Mouse (Mus musculus) lung, embryonic 16.5 days (tissue): ENCODE results near the gene Oard1. TPM values are rescaled to one million over a fixed set of nuclear protein-coding genes. Genes with fewer than 3 reads are reported as not detected.
A peak's percentile ranks its signal among the peaks of the same experiment; 100 is the strongest.

Source experiments
- ATAC-seq: fragments of 200-750 bp; cut with Nextera tagmentation; 2 replicates; pipeline ENCODE4 v1.8.0; 2017; ENCODE audit warnings: low read depth, mild to moderate bottlenecking, moderate library complexity
- H3K27ac ChIP-seq: fragments of 300-500 bp; sonication (generic); 2 replicates; pipeline ENCODE4 v1.5.1; 2014; ENCODE audit warnings: mild to moderate bottlenecking, control low read depth, low read length
- H3K27me3 ChIP-seq: fragments of 300-500 bp; sonication (generic); 2 replicates; pipeline ENCODE4 v1.6.1; 2014; ENCODE audit warnings: low read depth, low read length, mixed read lengths; ENCODE audit not compliant: control insufficient read depth, insufficient read depth
- H3K36me3 ChIP-seq: fragments of 300-500 bp; sonication (generic); 2 replicates; pipeline ENCODE4 v1.6.1; 2014; ENCODE audit warnings: low read length; ENCODE audit not compliant: control insufficient read depth, insufficient read depth
- H3K4me1 ChIP-seq: fragments of 300-500 bp; sonication (generic); replicated peaks from 2 replicates; pipeline ENCODE4 v1.6.1; 2014; ENCODE audit warnings: low read length, mixed read lengths; ENCODE audit not compliant: control insufficient read depth, insufficient read depth
- H3K4me2 ChIP-seq: fragments of 300-500 bp; sonication (generic); 2 replicates; pipeline ENCODE4 v1.6.1; 2014; ENCODE audit warnings: low read depth, low read length, control low read depth
- H3K4me3 ChIP-seq: fragments of 300-500 bp; sonication (generic); 2 replicates; pipeline ENCODE4 v1.5.1; 2014; ENCODE audit warnings: mild to moderate bottlenecking, low read length, control low read depth
- H3K9ac ChIP-seq: fragments of 300-500 bp; sonication (generic); 2 replicates; pipeline ENCODE4 v1.6.1; 2014; ENCODE audit warnings: low read length, control low read depth
- H3K9me3 ChIP-seq: fragments of 300-500 bp; sonication (generic); 2 replicates; pipeline ENCODE4 v1.6.1; 2016; ENCODE audit warnings: low read length; ENCODE audit not compliant: control insufficient read depth
- WGBS: fragments of 180-500 bp; shearing (Covaris S2); extraction: QIAGEN DNeasy Blood & Tissue Kit; methylation state at CpG from one replicate; pipeline ENCODE4 v1.1.7; 2014; 5-methylcytosine and 5-hydroxymethylcytosine counted together
- polyA plus RNA-seq: library from polyadenylated mRNA; unstranded; fragments of >200 nt; fragmentation: Nextera tagmentation; extraction: Ambion mirVana; gene quantifications from 2 replicates; pipeline ENCODE4 v1.2.1, GENCODE M21; 2015

Gene Oard1
- polyA plus RNA-seq, 1 experiment from 2014 or later = 67.8 TPM

GRCm38 (mm10) chr17:48404706-48405105, 5.1 kb upstream of the Oard1 start:
- 63% methylated on average over 1 of the region's 1 CpGs for WGBS

GRCm38 (mm10) chr17:48407154-48407553, 2.7 kb upstream of the Oard1 start:
- H3K27me3 ChIP-seq = no peaks in the 10 kb centered on the region
- H3K36me3 ChIP-seq = no peaks in the 10 kb centered on the region; the same call in 1 of the 2 replicates
- H3K4me2 ChIP-seq = no peak overlapping the region
- H3K9me3 ChIP-seq = no peaks in the 10 kb centered on the region
- WGBS = 71% methylated on average over 4 of the region's 4 CpGs
- peaks cover 27% of the 10 kb centered on the region for H3K4me1 ChIP-seq
- no peak overlapping the region for H3K4me3 ChIP-seq
- H3K9ac ChIP-seq = no peak overlapping the region
- H3K27ac ChIP-seq = no peak overlapping the region
- ATAC-seq = no peak

More at GRCm38 (mm10) chr17:48404706-48405105, 5.1 kb upstream of the Oard1 start:
- Histone ChIP-seq H3K27me3 (no peaks in the 10 kb centered on the region), H3K4me3 (no peak overlapping the region), H3K9ac (no peak overlapping the region), H3K4me1 (peaks cover 15% of the 10 kb centered on the region), H3K27ac (no peak overlapping the region), H3K9me3 (no peaks in the 10 kb centered on the region), H3K4me2 (no peak overlapping the region), H3K36me3 (peaks cover 5% of the 10 kb centered on the region)
- no peak for ATAC-seq

GRCm38 (mm10) chr17:48407910-48408525, 1.8 kb upstream of the Oard1 start:
- no peak for ATAC-seq
- Histone ChIP-seq H3K9ac (peak overlapping the region; percentile 100), H3K27me3 (no peaks in the 10 kb centered on the region), H3K4me1 (peaks cover 27% of the 10 kb centered on the region), H3K4me3 (peak overlapping the region; percentile 95), H3K36me3 (peaks cover 4% of the 10 kb centered on the region), H3K4me2 (peak overlapping the region; percentile 69), H3K9me3 (no peaks in the 10 kb centered on the region), H3K27ac (peak overlapping the region; percentile 100)
- 2% methylated on average over 8 of the region's 8 CpGs for WGBS

DNA sequence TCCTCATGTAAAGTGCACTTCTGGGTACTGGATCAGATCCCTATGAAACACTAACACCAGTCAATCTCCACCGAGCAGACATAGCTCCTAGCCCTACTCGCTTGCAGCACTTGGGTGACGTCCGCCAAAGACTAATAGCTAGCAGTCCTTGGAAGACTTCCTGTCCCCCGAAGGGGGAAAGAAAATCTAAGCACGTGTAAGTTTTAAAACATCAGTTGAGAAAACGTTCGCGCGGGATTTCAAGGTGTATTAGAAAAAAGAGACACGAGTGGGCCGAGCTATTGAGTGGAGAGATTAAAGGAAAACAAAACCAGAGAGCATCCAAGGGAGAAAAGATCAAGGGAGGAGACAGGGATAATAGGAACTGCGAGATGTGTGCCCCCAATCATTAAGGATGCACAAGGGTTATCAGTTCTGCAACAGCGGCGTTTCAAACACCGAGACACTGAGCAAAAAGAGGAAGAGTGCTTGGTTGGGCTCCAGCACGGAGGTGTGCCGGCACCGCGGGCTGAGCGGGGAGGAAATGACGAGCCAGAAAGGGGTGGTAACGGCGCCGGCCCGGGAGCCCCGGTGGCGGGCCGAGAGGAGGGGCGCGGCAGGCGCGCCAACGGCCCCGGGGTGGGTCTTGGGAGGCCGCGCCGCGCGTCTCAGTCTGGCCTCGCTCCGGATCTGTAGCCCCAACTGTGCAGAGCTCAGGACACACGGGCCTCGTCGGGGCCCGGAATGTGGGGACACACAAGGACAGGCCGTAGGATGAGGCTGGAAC, 1.1 kb upstream of the Oard1 start:
- peak; percentile 29 for ATAC-seq
- peaks cover 27% of the 10 kb centered on the region for H3K4me1 ChIP-seq
- WGBS = under 1% methylated on average over 41 of the region's 47 CpGs
- H3K27ac ChIP-seq = peak overlapping the region; percentile 100
- peak overlapping the region; percentile 95 for H3K4me3 ChIP-seq
- H3K27me3 ChIP-seq = no peaks in the 10 kb centered on the region
- peak overlapping the region; percentile 69 for H3K4me2 ChIP-seq
- peaks cover 5% of the 10 kb centered on the region for H3K36me3 ChIP-seq
- no peaks in the 10 kb centered on the region for H3K9me3 ChIP-seq
- H3K9ac ChIP-seq = peak overlapping the region; percentile 100

- Histone ChIP-seq H3K36me3 (peaks cover 16% of the 10 kb centered on the region), H3K4me3 (peak overlapping the region; percentile 78), H3K27ac (peak overlapping the region; percentile 100), H3K4me2 (peak overlapping the region; percentile 82), H3K9me3 (no peaks in the 10 kb centered on the region), H3K4me1 (peaks cover 27% of the 10 kb centered on the region), H3K27me3 (no peaks in the 10 kb centered on the region), H3K9ac (peak overlapping the region; percentile 93)
- ATAC-seq = peak; percentile 7
- 0% methylated on average over 13 of the region's 13 CpGs for WGBS
Measured at GRCm38 (mm10) chr17:48410299-48410785, 528 bp downstream of the Oard1 start.

GRCm38 (mm10) chr17:48411241-48411640, 1.4 kb downstream of the Oard1 start:
- Histone ChIP-seq H3K9me3 (no peaks in the 10 kb centered on the region), H3K27me3 (no peaks in the 10 kb centered on the region), H3K9ac (peak overlapping the region; percentile 93), H3K4me3 (peak overlapping the region; percentile 78), H3K36me3 (peaks cover 20% of the 10 kb centered on the region), H3K27ac (peak overlapping the region; percentile 100), H3K4me1 (peaks cover 27% of the 10 kb centered on the region), H3K4me2 (peak overlapping the region; percentile 82)
- 26% methylated on average over 8 of the region's 8 CpGs for WGBS
- no peak for ATAC-seq

- H3K27ac ChIP-seq = peak overlapping the region; percentile 38; the same call in 1 of the 2 replicates
- H3K9me3 ChIP-seq = no peaks in the 10 kb centered on the region
- peak; percentile 54; the same call in 1 of the 2 replicates for ATAC-seq
- no peaks in the 10 kb centered on the region for H3K27me3 ChIP-seq
- H3K36me3 ChIP-seq = peaks cover 20% of the 10 kb centered on the region
- no peak overlapping the region for H3K4me2 ChIP-seq
- no peak overlapping the region for H3K4me3 ChIP-seq
- no peak overlapping the region for H3K9ac ChIP-seq
- peaks cover 16% of the 10 kb centered on the region for H3K4me1 ChIP-seq
- WGBS = 64% methylated on average over 7 of the region's 7 CpGs
Measured at GRCm38 (mm10) chr17:48416011-48416410, 6.2 kb downstream of the Oard1 start.

DNA sequence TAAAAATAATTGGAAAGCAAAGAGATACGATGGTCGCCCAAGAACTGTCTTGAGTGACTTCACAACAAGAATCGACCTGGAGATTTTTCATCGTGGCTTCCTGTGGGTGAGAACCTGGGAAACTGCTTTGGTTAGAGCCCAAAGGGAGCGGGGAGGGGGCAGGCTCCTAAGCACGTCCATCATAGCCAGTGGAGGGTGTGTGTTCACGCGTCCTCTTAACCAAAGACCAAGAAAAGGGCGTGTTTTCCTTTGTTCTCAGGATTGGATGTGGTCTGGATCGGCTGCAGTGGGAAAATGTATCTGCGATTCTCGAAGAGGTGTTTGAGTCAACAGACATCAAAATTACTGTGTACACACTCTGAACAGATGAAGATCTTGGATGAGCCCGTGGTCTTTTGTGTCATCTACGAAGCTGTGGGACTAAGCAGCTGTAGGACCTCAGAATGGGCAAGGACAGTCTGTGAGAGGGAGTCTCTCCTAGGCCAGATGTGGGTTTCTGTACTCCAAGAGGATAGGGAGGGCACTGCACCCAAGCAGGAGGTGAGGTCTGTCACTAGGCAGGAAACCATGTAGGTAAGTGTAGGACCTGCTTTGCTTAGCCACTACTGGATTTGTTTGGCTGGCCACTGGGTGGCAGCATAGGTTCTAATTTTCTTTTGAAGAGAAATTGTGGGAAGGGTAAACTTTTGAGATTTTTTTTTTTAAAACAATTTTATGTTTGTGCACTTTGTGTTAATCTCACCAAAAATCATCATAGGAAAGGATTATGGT, 6.8 kb downstream of the Oard1 start:
- 72% methylated on average over 14 of the region's 14 CpGs for WGBS
- Histone ChIP-seq H3K9me3 (no peaks in the 10 kb centered on the region), H3K4me3 (no peak overlapping the region), H3K4me1 (peaks cover 10% of the 10 kb centered on the region), H3K27ac (peak overlapping the region; percentile 38; the same call in 1 of the 2 replicates), H3K4me2 (no peak overlapping the region), H3K27me3 (no peaks in the 10 kb centered on the region), H3K36me3 (peaks cover 20% of the 10 kb centered on the region), H3K9ac (no peak overlapping the region)
- ATAC-seq = peak; percentile 76

- no peak for ATAC-seq
- peaks cover 6% of the 10 kb centered on the region for H3K4me1 ChIP-seq
- no peak overlapping the region for H3K9ac ChIP-seq
- WGBS = 79% methylated on average over 6 of the region's 6 CpGs
- H3K36me3 ChIP-seq = peaks cover 17% of the 10 kb centered on the region
- no peak overlapping the region for H3K4me3 ChIP-seq
- no peak overlapping the region for H3K4me2 ChIP-seq
- H3K9me3 ChIP-seq = no peaks in the 10 kb centered on the region
- no peak overlapping the region for H3K27ac ChIP-seq
- H3K27me3 ChIP-seq = no peaks in the 10 kb centered on the region
Measured at GRCm38 (mm10) chr17:48417521-48417920, 7.7 kb downstream of the Oard1 start.
